Mouse (Mus musculus): ENCODE measurements around the gene Cenpx. TPM values are rescaled to one million over a fixed set of nuclear protein-coding genes. Genes with fewer than 3 reads are reported as not detected.

Gene Cenpx
- polyA plus RNA-seq (2014; fragmentation: Illumina TruSeq; extraction: RNeasy Lipid Tissue Mini Kit (QIAGEN cat#74804)) = not detected

DNA sequence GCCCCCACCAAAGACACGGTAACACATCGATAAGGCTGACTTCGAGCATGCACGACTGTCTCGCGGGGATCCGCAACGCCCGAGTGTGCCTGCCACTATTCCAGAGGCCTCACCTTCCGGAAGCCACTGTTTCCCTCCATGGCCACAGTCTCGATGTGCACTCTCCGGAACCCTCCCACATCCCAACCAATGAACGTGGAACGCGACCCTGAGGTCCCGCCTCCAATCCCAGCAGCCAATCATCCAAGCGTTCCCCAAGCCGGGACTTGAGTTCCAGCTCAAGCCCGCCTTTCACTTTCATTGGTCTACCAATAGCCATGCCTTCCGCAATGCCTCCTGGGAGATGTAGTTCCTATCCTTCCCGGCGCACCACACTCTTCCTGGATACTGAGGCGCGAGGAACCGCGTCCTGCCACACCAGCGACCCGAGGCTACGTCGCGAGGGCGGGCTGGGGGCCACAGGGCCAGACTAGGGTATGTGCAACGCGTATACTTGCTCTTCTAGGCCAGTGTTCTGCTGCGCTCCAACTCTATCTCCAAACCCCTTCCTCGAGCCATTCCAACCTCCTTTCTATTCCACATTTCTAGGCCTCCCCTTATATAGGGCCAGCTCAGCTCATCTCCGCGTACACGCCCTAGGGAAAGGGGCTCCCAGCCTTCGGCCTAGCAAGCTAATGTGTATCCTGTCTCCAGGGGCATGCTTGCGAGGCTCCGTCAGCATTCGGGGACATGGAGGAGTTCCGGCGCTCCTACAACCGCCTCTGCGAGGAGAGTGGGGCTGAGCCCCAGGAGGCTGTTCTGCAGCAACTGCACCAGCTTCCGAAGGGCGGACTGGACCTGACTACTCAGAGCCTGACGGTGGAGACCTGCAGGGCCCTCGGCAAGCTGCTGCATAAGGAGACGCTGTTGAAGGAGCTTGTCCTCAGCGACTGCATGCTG lies at the start of gene Cenpx, which contains the start of gene Lrrc45:
Gene Cenpx, minus strand, starts transcription at position 159 of the 939 bp plus-strand sequence.
Gene Lrrc45, plus strand, starts transcription at position 346 of the 939 bp plus-strand sequence.

DNA sequence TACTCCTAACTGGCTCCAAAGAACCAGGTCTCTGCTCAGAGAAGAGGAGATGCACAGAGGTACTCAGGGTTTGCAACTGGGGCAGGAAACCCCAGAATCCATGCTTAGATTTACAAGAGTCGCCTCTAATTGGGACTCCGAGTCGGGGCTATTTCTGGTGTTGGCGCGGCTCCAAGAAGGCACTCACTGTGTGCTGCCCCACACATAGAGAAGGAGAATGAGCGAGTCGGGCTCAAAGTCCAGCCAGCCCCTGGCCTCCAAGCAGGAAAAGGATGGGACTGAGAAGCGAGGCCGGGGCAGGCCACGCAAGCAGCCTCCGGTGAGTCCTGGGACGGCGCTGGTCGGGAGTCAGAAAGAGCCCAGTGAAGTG lies 49.1 kb upstream of the Cenpx start, which contains the start of gene Hmga1b:
Gene Hmga1b, plus strand, starts transcription at position 123 of the 370 bp plus-strand sequence.

DNA sequence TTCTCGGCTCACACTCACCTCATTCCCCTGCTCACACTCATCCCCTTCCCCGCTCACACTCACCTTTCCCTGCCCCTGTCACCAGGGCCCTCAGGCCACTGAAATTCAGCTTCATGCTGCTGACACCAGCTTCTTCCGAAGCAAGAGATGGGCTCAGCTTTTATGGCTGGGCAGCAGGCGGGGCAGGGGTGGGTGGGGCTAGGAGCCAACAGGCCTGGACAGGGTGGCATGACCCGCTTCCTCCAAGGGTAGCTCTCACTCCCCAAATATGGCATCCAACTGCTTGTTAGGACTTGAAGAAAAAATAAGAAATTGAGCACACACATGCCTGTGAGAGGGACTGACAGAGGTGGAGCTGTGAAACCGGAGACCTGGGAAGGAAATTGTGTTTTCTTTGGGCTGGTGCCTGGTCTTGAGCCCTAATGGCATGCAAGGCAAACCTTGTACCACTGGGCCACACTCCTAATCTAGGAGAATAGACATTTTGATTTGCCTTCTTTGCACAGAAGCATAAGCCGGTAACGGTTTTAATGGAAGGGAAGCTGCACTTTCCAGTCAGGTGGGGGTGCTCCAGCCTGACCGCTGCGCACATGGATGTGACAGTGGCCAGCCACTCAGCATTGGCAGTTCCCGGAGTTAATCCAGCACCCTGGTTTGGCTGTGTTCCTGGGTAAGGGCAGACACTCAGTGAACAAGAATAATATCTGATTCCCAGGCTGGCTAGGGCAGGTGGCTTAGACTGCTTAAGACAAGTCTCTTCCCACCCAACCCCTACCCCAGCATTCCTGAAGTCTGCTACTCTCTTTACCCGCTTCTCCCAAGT lies 18.5 kb upstream of the Cenpx start, which contains the start of gene Cbr2:
Gene Cbr2, minus strand, starts transcription at position 257 of the 823 bp plus-strand sequence.

DNA sequence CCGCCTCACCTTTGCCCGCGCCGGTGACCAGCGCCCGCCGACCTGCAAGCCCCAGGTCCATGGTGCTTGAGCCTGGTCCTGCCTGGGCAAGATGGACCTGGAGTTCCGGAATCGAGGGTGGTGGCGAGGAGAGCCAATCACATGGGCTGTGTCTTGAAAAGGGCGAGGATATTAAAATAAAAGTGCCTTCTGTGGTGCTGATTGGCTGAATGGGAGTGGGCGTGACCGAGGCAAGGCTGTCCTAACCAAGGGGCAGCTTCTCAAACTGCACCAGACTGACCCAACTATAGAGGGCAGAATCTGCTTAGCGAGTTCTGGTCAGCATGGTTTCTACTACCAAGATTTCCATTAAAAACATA lies 13.6 kb upstream of the Cenpx start, which contains the start of gene Dcxr:
Gene Dcxr, minus strand, starts transcription at position 113 of the 359 bp plus-strand sequence.

DNA sequence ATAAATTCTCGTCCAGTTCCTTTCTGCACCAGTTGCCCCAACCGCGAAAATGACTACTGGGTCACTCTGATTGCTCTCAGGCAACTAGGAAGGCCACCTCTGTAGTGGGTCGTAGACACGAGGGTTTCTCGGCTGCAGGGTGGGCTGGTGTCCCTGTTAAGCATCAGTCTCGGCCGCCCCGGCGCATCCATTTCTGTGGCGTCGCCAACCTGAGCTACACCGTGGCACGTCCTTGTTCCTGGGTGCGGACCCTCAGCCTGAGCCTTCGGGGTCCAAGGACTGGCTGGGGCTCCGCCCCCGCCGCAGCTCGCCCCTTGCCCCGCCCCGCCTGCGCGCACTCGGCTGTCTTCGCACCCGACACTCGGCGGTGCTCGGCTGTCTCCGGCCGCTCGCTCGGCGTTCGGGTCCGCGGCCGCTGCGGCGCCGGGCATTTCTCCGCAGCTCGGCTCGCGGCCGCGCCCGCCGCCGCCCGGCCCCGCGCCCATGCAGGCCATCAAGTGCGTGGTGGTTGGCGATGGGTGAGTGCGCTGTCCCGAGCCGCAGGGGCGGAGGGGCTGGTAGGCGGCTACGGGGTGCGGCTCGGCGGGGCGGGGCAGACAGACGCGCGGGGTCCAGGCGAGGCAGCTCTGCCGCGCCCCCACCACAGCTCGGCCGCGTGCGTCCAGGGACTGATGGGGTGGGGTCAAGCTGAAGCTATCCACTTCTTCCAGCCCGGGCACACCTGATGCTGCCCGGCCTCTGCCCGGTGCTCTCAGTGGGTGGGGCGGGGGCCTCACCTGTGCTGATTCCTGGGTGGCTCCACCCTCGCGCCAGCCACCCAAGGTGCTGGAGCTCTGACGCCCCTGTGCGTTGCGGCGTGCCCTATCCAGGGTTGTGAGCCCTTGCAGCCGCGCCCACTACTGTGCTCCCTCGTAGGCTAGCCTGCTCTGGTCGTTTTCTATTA lies 7.9 kb upstream of the Cenpx start, which contains the start of gene Rac3:
Gene Rac3, plus strand, starts transcription at position 347 of the 943 bp plus-strand sequence.

DNA sequence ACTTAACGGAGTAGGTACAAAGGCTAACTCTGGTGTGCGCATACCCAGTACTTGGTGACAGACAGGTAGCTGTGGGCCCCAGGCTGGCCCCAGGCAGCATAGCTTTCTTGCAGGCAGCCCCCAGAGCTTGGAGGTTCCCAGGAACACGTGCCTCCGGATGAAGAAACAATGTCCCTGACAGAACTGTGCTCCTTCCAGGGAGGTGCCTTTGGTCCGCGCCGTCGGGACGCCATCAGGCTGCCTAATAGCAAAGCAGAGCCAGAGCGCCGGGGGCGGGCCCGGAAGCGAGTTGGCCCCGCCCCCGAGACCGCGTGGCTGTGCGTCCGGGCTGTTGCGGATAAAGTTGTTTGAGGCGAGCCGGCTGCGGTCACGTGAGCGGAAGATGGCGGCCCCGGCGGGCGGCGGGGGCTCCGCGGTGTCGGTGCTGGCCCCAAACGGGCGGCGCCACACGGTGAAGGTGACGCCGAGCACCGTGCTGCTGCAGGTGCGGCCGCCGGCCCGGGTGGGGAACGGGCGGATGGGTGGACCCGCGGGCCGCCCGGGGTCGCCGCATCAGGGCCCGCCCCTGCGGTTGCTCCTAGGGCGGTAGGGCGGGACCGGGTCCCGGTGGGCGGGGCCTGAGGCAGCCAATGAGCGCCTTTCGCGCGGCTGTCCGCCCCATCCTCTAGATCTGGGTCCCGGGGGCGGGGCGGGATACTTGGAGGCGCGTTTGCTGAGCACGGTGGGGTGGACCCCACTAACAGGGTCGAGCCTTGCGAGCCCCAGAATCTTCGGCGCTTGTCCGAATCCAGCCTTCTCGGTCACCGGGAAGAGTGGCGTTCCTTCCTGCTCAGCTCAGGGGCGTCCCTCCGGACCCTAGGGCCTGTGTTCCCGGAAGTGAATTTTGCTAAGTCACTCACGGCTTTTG lies 40.6 kb downstream of the Cenpx start, which contains the start of gene Aspscr1:
Gene Aspscr1, plus strand, starts transcription at position 287 of the 907 bp plus-strand sequence.

DNA sequence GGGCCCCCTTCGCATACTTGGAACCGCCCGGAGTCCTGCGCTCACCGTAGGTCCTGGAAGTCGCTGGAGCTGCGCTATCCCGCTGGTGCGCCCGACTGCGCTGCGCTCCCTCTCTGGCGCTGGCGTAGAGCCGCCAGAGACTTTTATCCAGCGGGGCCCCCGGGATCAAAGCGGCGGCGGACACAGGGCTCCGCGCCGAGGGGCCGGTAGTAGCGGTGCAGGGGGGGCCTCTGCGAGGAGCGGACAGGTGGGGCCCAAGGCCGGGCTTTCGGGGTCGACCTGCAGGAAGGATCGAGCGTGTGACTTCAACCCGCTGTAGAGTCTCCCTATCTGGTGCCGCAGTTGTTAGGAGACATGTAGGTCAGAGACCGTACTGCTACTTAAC lies 52.5 kb downstream of the Cenpx start, which contains the start of gene Notum:
Gene Notum, minus strand, starts transcription at position 100 of the 385 bp plus-strand sequence.

Other genes starting within 250 kb of the Cenpx start
- 9.9 TPM for gene Arl16, start 246.1 kb downstream of the Cenpx start, polyA plus RNA-seq (2014; fragmentation: Illumina TruSeq; extraction: RNeasy Lipid Tissue Mini Kit (QIAGEN cat#74804))
- gene Mrpl12, start 229.1 kb downstream of the Cenpx start, polyA plus RNA-seq (2014; fragmentation: Illumina TruSeq; extraction: RNeasy Lipid Tissue Mini Kit (QIAGEN cat#74804)) = 1.2 TPM
- gene Slc25a10, start 221.9 kb downstream of the Cenpx start, polyA plus RNA-seq (2014; fragmentation: Illumina TruSeq; extraction: RNeasy Lipid Tissue Mini Kit (QIAGEN cat#74804)) = not detected
- gene Gcgr, start 183.0 kb downstream of the Cenpx start, polyA plus RNA-seq (2014; fragmentation: Illumina TruSeq; extraction: RNeasy Lipid Tissue Mini Kit (QIAGEN cat#74804)) = not detected
- gene Mcrip1, start 164.0 kb downstream of the Cenpx start, polyA plus RNA-seq (2014; fragmentation: Illumina TruSeq; extraction: RNeasy Lipid Tissue Mini Kit (QIAGEN cat#74804)) = 1.5 TPM
- not detected for gene Ppp1r27, start 162.6 kb downstream of the Cenpx start, polyA plus RNA-seq (2014; fragmentation: Illumina TruSeq; extraction: RNeasy Lipid Tissue Mini Kit (QIAGEN cat#74804))
- gene P4hb, start 140.5 kb downstream of the Cenpx start, polyA plus RNA-seq (2014; fragmentation: Illumina TruSeq; extraction: RNeasy Lipid Tissue Mini Kit (QIAGEN cat#74804)) = 235 TPM
- 29.1 TPM for gene Arhgdia, start 132.1 kb downstream of the Cenpx start, polyA plus RNA-seq (2014; fragmentation: Illumina TruSeq; extraction: RNeasy Lipid Tissue Mini Kit (QIAGEN cat#74804))
- gene Alyref, start 115.4 kb downstream of the Cenpx start, polyA plus RNA-seq (2014; fragmentation: Illumina TruSeq; extraction: RNeasy Lipid Tissue Mini Kit (QIAGEN cat#74804)) = 37.9 TPM
- gene Anapc11, start 115.3 kb downstream of the Cenpx start, polyA plus RNA-seq (2014; fragmentation: Illumina TruSeq; extraction: RNeasy Lipid Tissue Mini Kit (QIAGEN cat#74804)) = 5.8 TPM
- gene Npb, start 105.3 kb downstream of the Cenpx start, polyA plus RNA-seq (2014; fragmentation: Illumina TruSeq; extraction: RNeasy Lipid Tissue Mini Kit (QIAGEN cat#74804)) = not detected
- 3.4 TPM for gene Pcyt2, start 95.8 kb downstream of the Cenpx start, polyA plus RNA-seq (2014; fragmentation: Illumina TruSeq; extraction: RNeasy Lipid Tissue Mini Kit (QIAGEN cat#74804))
- gene Sirt7, start 88.5 kb downstream of the Cenpx start, polyA plus RNA-seq (2014; fragmentation: Illumina TruSeq; extraction: RNeasy Lipid Tissue Mini Kit (QIAGEN cat#74804)) = 3.2 TPM
- gene Mafg, start 80.1 kb downstream of the Cenpx start, polyA plus RNA-seq (2014; fragmentation: Illumina TruSeq; extraction: RNeasy Lipid Tissue Mini Kit (QIAGEN cat#74804)) = 10.4 TPM
- gene Pycr1, start 70.0 kb downstream of the Cenpx start, polyA plus RNA-seq (2014; fragmentation: Illumina TruSeq; extraction: RNeasy Lipid Tissue Mini Kit (QIAGEN cat#74804)) = 1.6 TPM
- gene Myadml2, start 65.6 kb downstream of the Cenpx start, polyA plus RNA-seq (2014; fragmentation: Illumina TruSeq; extraction: RNeasy Lipid Tissue Mini Kit (QIAGEN cat#74804)) = not detected
- gene Notum, start 52.6 kb downstream of the Cenpx start, polyA plus RNA-seq (2014; fragmentation: Illumina TruSeq; extraction: RNeasy Lipid Tissue Mini Kit (QIAGEN cat#74804)) = not detected
- 0.77 TPM for gene Aspscr1, start 40.8 kb downstream of the Cenpx start, polyA plus RNA-seq (2014; fragmentation: Illumina TruSeq; extraction: RNeasy Lipid Tissue Mini Kit (QIAGEN cat#74804))
- 0.40 TPM for gene Lrrc45, start 187 bp upstream of the Cenpx start, polyA plus RNA-seq (2014; fragmentation: Illumina TruSeq; extraction: RNeasy Lipid Tissue Mini Kit (QIAGEN cat#74804))
- not detected for gene Rac3, start 7.7 kb upstream of the Cenpx start, polyA plus RNA-seq (2014; fragmentation: Illumina TruSeq; extraction: RNeasy Lipid Tissue Mini Kit (QIAGEN cat#74804))
- gene Dcxr, start 13.5 kb upstream of the Cenpx start, polyA plus RNA-seq (2014; fragmentation: Illumina TruSeq; extraction: RNeasy Lipid Tissue Mini Kit (QIAGEN cat#74804)) = not detected
- gene Cbr2, start 18.4 kb upstream of the Cenpx start, polyA plus RNA-seq (2014; fragmentation: Illumina TruSeq; extraction: RNeasy Lipid Tissue Mini Kit (QIAGEN cat#74804)) = not detected
- not detected for gene Hmga1b, start 49.1 kb upstream of the Cenpx start, polyA plus RNA-seq (2014; fragmentation: Illumina TruSeq; extraction: RNeasy Lipid Tissue Mini Kit (QIAGEN cat#74804))
- not detected for gene Rfng, start 70.5 kb upstream of the Cenpx start, polyA plus RNA-seq (2014; fragmentation: Illumina TruSeq; extraction: RNeasy Lipid Tissue Mini Kit (QIAGEN cat#74804))
- 10.9 TPM for gene Gps1, start 70.5 kb upstream of the Cenpx start, polyA plus RNA-seq (2014; fragmentation: Illumina TruSeq; extraction: RNeasy Lipid Tissue Mini Kit (QIAGEN cat#74804))
- gene Dus1l, start 82.7 kb upstream of the Cenpx start, polyA plus RNA-seq (2014; fragmentation: Illumina TruSeq; extraction: RNeasy Lipid Tissue Mini Kit (QIAGEN cat#74804)) = 3.3 TPM
- gene Fasn, start 110.8 kb upstream of the Cenpx start, polyA plus RNA-seq (2014; fragmentation: Illumina TruSeq; extraction: RNeasy Lipid Tissue Mini Kit (QIAGEN cat#74804)) = 2.1 TPM
- 1.1 TPM for gene Ccdc57, start 219.1 kb upstream of the Cenpx start, polyA plus RNA-seq (2014; fragmentation: Illumina TruSeq; extraction: RNeasy Lipid Tissue Mini Kit (QIAGEN cat#74804))
- 0.17 TPM for gene Slc16a3, start 234.7 kb upstream of the Cenpx start, polyA plus RNA-seq (2014; fragmentation: Illumina TruSeq; extraction: RNeasy Lipid Tissue Mini Kit (QIAGEN cat#74804))

Measured in ovary, adult 10 weeks (tissue).